ENCODE assay signal across 2 mouse cellular contexts in the genomic region with DNA sequence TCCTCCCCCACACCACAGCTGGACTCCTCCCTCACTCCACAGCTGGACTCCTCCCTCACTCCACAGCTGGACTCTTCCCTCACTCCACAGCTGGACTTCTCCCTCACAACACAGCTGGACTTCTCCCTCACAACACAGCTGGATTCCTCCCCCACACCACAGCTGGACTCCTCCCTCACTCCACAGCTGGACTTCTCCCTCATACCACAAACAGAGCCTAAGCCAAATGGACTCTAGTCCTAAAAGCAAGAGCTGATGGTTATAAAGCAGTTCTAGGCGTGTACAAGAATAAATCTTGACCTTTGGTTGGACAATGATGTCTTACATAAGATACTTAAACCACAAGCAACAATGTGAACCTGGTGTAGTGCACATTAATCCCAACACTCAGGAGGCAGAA.
TF ChIP-seq lines count a peak whose summit lies in the region.

No protein-coding gene starts in this region.

TF ChIP-seq in CH12.LX, 34 proteins besides CTCF, POLR2A, EP300 and RAD21 (continued from another document):
- TF ChIP-seq HCFC1 (IDR thresholded peaks at IDR 0.05; ENCODE audit: low read depth, low read length) (no peak), PAX5 (IDR thresholded peaks at IDR 0.05; ENCODE audit: low read length) (no peak), ZKSCAN1 (IDR thresholded peaks at IDR 0.05; ENCODE audit: borderline replicate concordance, low read depth, low read length) (no peak)

TF ChIP-seq in myocyte, 11 proteins besides CTCF, POLR2A, EP300 and RAD21 (continued from another document):
- no peak for TF ChIP-seq CEBPB (IDR thresholded peaks at IDR 0.05; ENCODE audit: insufficient read depth, poor library complexity, severe bottlenecking)
